Mouse (Mus musculus) CD4-positive, CD25-positive, alpha-beta regulatory T cell, adult 4 months (primary cell): Measurements from ENCODE around the gene Gbx2. TPM values are rescaled to one million over a fixed set of nuclear protein-coding genes. Genes with fewer than 3 reads are reported as not detected.

Experiments
- ATAC-seq: one replicate; pipeline ENCODE4 v1.8.0; 2017
- polyA plus RNA-seq, 2 experiments: library from polyadenylated mRNA; unstranded; fragments of 100-300 nt; shearing (Covaris generic); gene quantifications; one replicate each; pipeline ENCODE4 v1.2.1; 2017

Gene Gbx2
- polyA plus RNA-seq, result not detected

DNA sequence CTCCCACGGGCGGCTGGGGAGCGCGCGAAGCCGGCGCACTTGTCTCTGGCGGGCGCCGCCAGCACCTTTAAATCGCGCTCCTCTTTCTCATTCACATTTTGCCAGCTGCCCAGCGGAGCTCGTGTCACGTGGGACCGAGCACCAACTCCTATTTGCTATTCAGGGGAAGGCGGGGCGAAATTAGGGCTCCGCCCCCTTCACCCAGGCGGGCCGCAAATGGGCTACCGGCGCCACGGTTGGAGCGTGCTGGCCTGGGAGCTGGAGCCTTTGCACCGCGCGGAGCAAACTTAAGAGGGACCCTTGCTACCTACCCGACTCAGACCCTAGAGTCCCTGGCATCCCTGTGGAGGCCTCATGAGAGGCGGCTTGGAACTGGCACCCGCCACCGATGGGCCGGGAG lies at the start of gene Gbx2:
Gbx2 (minus strand) TSS at position 60 of the 400 bp plus-strand sequence.
- no peak for ATAC-seq

DNA sequence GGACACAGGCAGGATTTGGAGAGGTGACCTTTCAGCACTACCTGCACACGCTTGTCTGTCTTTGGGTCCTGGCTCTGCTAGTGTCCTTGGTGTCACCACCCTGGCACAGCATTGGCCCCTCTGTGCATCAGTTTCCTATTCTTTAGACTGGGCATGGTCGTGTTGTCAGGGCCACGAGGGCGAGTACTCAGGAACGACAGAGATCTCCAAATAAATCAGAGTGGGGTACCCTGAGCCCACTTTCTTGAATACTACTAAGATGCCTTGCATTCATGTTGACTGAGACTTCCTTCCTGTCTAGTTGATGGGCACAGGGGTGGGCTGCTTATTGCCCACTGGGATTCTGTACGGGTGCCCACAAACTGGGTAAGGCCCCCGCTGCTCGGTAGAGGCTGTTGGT lies 46.3 kb upstream of the Gbx2 start:
- ATAC-seq, result no peak

DNA sequence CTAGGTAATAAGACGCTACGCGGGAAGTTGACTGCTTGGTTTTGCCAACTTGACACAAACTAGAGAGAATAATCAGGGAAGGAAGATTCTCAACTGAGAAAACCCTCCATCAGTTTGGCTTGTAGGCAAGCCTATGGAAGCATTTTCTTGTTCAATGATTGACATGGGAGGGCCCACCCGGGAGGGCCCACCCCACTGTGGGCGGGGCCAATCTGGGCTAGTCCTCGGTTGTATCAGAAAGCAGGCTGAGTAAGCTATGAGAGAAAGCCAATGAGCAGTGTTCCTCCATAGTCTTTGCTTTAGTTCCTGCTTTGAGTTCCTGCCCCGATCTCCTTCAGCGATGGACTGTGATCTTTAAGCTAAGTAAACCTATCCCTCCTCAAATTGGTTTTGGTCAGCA lies 45.4 kb upstream of the Gbx2 start:
- ATAC-seq, result no peak

DNA sequence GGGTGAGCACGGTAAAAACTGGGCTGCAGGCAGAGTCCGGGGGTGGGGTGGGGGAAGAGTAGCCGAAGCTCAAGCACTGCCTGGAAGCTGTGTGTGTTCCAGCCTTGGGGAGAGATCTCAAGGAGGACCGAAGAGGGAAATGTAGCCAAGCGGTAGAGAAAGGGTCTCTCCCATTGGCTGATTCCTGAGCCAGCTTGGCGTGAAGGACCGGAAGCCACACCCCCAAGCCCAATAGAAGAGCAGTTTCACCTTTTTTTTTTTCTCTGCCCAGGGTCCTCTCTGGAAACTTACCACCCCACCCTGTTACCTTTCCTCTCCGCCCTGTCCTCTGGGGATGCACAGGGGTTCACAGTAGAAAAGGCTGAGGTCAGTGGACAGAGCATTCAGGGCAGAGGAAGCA lies 43.6 kb upstream of the Gbx2 start:
- ATAC-seq, result no peak

DNA sequence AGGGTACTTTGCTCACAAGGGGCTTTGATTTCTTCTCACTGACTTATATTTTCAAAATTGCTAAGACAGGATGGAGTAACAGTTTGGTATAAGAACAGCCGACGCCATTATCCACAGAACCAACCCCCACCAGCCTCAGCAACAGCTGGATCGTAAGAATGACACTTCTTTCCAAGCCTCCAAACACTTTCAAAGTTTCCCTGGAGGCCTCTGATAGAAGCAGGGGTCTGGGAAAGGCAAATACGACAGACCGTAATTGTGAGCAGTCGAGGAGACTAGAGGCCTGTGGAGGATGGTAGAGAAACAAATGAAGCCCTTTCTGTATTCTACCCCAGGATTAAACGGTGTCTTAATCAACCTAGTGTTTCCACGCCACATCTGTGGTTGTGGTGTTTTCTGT lies 40.9 kb upstream of the Gbx2 start:
- no peak for ATAC-seq

- no peak for ATAC-seq
These were observed 38.7 kb upstream of the Gbx2 start for GRCm38 (mm10) chr1:89969714-89970110.

DNA sequence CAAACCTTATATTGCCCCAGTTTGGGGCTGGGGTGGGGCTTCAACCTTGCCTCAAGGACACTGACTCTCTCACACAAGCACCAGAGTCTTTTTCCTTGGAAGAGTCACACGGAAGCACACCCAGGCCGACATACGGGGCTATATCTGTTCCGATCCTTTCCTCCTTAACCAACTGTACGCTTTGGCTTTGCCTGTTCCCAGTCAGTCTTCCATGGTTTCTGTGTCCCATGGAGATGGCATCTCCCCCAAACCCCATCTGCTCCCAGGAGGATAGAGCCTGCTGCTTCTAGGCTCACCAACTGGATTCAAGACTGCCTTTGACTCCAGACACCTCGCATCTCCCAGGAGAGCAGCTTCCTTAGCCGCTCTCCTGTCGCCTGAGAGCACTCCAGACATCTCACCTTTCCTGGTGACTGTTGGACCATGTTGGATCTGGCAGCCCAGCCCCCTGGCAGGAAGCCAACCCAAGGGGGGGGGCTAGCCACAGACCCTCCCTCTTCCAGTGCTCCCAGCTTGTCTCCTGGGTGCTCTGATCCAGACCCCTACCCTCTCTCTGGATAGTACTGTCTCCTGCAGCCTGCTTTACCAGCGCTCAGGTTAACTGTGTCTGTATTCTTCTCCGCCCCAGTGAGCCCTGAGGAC lies 38.2 kb upstream of the Gbx2 start:
- no peak for ATAC-seq

DNA sequence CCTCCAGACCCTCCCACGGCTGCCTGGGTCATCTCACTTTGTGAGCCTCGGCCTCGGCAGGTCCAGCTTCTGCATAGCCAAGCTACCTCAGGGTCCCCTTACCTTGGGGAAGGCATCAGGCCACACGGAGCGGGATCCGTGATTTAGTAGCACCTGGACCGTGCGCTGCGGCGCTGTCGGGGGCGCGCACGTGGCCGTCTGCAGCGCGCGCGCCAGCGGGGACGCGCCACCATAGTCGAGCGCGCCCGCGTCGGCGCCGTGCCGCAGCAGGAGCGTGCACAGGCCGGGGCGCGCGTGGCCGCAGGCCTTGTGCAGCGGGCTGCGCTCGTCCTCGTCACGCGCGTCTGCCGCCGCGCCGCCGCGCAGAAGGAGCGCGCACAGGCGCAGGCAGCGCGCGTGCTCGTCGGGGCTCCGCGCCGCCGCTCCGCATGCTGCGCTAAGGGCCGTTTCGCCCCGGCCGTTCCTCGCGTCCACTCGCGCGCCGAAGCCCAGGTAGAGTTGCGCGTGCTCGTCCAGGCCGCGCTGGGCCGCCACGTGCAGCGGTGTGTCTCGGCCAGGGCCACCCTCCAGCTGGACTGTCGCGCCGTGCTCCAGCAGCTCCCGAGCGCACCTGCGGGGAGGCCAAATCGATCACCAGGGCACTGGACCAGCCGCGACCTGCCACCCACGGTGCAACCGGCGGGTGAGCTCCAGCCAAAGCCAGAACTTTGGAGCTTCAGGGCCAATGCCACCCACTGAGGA lies 37.3 kb upstream of the Gbx2 start:
- ATAC-seq, result no peak

GRCm38 (mm10) chr1:89967585-89967984 lies 36.6 kb upstream of the Gbx2 start:
- no peak for ATAC-seq

DNA sequence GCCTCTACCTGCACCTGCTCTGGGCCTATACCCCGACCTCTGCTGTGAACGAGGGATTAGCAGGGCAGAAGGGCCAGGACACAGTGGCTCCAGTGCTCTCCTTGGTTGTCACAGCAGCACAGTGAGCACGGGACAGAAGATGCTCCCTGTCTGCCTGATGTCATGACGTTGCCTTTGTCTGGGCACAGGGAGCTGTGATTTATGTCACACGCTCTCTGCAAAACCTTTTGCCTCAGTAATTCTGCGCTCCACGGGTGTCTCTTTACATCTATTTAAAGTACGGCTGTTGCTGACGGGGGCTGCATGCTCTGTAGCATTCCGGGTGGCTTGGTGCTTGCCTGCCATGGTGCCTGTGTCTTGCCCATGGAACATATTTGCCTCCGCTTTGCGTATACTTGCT lies 33.4 kb upstream of the Gbx2 start:
- no peak for ATAC-seq

GRCm38 (mm10) chr1:89963296-89963695 lies 32.3 kb upstream of the Gbx2 start:
- ATAC-seq, result no peak

GRCm38 (mm10) chr1:89962092-89962491 lies 31.1 kb upstream of the Gbx2 start:
- no peak for ATAC-seq

- ATAC-seq, result no peak
These were observed 28.4 kb upstream of the Gbx2 start for GRCm38 (mm10) chr1:89959393-89959792.

- no peak for ATAC-seq
These were observed 12.2 kb upstream of the Gbx2 start for GRCm38 (mm10) chr1:89943202-89943601.

DNA sequence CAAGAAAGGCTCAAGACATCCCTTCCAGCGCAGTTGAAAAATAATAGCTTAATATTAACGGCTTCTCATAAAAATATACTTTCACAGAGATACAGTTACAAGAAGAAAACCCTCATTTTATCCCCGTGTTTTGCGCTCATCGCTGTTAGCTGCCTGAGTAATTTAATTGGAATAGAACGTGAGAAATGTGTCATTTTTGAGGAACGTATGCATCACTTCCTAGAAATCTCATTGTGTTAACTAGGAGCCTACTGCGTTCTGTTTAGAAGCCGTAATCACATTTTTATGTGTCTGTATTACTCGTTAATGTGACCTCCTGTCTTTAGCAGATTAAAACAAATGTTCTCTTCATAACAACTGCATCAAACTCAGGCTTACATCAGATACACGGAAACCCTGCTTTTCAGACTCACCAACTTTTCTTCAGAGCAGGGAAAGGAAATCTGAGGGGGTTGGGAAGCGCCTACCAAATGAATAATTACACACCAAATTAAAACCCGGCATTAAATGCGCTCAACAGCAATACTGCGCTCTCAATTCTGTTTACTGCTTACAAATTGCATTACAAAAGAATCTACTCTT lies 11.5 kb upstream of the Gbx2 start:
- ATAC-seq, result no peak

- ATAC-seq, result no peak
These were observed 10.9 kb upstream of the Gbx2 start for GRCm38 (mm10) chr1:89941701-89942381.

GRCm38 (mm10) chr1:89940961-89941524 lies 10.1 kb upstream of the Gbx2 start:
- ATAC-seq, result no peak

DNA sequence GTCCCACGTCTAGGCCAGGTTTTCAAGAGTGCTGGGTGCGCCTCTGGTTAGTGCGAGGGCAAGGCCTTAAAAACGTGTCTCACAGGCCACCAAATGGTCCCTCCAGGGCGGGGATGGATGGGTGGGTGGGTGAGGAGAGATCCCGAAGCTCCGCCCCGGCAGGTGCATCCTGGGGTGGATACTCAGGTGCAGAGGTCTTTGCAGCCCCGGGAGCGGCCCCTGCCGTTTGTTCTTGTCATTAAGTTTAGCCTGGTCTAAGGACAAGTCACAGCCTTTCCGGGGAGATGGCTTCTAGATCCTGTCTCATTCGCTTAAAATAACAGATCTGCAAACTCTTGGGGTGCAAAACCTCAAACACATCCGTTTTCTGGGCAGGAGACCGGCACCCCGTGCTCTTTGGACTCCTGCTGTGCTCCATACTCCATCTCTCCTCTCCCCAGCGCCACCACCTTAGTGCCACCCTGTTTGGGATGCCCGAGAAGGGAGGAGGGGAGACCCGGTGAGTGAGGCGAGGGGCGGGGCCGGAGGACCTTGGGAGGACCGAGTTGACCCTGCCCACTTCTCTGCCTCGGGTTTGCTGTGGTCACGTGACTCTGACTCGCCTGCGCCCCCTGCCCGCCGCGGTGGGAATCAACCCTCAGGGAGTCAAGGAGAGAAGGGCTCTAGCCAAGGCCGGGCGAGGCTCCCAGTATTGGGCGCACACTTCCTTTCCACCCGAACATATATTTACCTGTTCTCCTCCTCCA lies 9.2 kb upstream of the Gbx2 start:
- no peak for ATAC-seq

DNA sequence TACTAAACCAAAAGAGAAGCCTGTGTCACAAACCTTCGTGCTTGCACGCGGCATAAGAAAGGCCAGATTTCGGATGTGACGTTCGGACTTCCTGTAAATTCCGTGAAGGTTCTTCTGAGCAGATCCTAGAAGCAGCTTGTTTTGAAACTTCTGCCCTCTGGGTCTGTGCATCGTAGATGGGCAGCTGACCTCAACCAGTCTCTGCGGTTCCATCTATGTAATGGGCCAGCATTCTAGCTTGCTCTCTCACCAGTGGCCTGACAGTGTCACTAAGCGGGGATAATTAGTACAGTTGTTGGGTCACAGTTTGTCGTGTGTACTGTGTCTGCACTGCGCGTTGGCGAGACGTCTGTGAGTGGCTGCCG lies 8.6 kb upstream of the Gbx2 start:
- no peak for ATAC-seq

- ATAC-seq, result no peak
These were observed 8.1 kb upstream of the Gbx2 start for GRCm38 (mm10) chr1:89938884-89939595.

GRCm38 (mm10) chr1:89935493-89936348 lies 4.7 kb upstream of the Gbx2 start:
- ATAC-seq, result no peak
